Mouse (Mus musculus) MEL (cell line): ENCODE results near the gene Fgfr2. TPM values are rescaled to one million over a fixed set of nuclear protein-coding genes. Genes with fewer than 3 reads are reported as not detected.

Experiments
- DNase-seq: peaks from one replicate; pipeline ENCODE4 v3.0.0; 2011; ENCODE audit warnings: low read depth, low spot score
- H3K27ac ChIP-seq: 2 replicates; pipeline ENCODE4 v1.5.1; 2012; ENCODE audit warnings: low read depth, mild to moderate bottlenecking, control low read depth, low read length, moderate library complexity; ENCODE audit not compliant: control insufficient read depth
- H3K27me3 ChIP-seq, 2 experiments: fragments of 150-350 bp in 1 of 2; sonication (generic) in 1 of 2; 2 replicates each; pipeline ENCODE4 v1.6.1; 2012; ENCODE audit warnings: low read length in 2 of 2, mild to moderate bottlenecking in 2 of 2, improper control_type of control experiment in 1 of 2, moderate library complexity in 1 of 2; ENCODE audit not compliant: insufficient read depth in 2 of 2, control insufficient read depth in 1 of 2
- H3K36me3 ChIP-seq, 2 experiments: 2 replicates each; pipeline ENCODE4 v1.6.1; 2012 to 2014; ENCODE audit warnings: low read length in 2 of 2, improper control_type of control experiment in 1 of 2, inconsistent platforms in 1 of 2, mild to moderate bottlenecking in 1 of 2; ENCODE audit not compliant: insufficient read depth in 2 of 2, control insufficient read depth in 1 of 2
- H3K4me1 ChIP-seq, 2 experiments: fragments of 150-350 bp in 1 of 2; sonication (generic) in 1 of 2; 2 replicates each; pipeline ENCODE4 v1.6.1; 2012; ENCODE audit warnings: low read length in 2 of 2, improper control_type of control experiment in 1 of 2, mild to moderate bottlenecking in 1 of 2; ENCODE audit not compliant: insufficient read depth in 2 of 2, control insufficient read depth in 1 of 2
- H3K4me3 ChIP-seq, 2 experiments: fragments of 150-350 bp in 1 of 2; sonication (generic) in 1 of 2; 2 replicates each; pipeline ENCODE4 v1.5.1; 2012; ENCODE audit warnings: low read depth in 2 of 2, low read length in 2 of 2, mild to moderate bottlenecking in 2 of 2, moderate library complexity in 2 of 2, control low read depth in 1 of 2, improper control_type of control experiment in 1 of 2; ENCODE audit not compliant: control insufficient read depth in 1 of 2, insufficient read depth in 1 of 2
- H3K79me2 ChIP-seq: 2 replicates; pipeline ENCODE4 v1.6.1; 2012; ENCODE audit warnings: mild to moderate bottlenecking, low read length, moderate library complexity; ENCODE audit not compliant: control insufficient read depth, poor library complexity, insufficient read depth
- H3K9ac ChIP-seq: 2 replicates; pipeline ENCODE4 v1.6.1; 2012; ENCODE audit warnings: low read depth, mild to moderate bottlenecking, control low read depth, low read length, moderate library complexity; ENCODE audit not compliant: control insufficient read depth, poor library complexity, severe bottlenecking
- H3K9me3 ChIP-seq: fragments of 150-350 bp; sonication (generic); replicated peaks from 2 replicates; pipeline ENCODE4 v1.6.1; 2012; ENCODE audit warnings: mild to moderate bottlenecking, low read length, improper control_type of control experiment, moderate library complexity; ENCODE audit not compliant: insufficient read depth
- ELF1 ChIP-seq: IDR thresholded peaks from 2 replicates; pipeline ENCODE4 v1.6.1; 2014; ENCODE audit warnings: low read depth, mild to moderate bottlenecking, inconsistent platforms, low read length, improper control_type of control experiment, moderate library complexity
- ETS1 ChIP-seq: IDR thresholded peaks from 2 replicates; pipeline ENCODE4 v1.6.1; 2012; ENCODE audit warnings: low read depth, mild to moderate bottlenecking, inconsistent platforms, low read length, improper control_type of control experiment, moderate library complexity
- GATA1 ChIP-seq: IDR thresholded peaks from 2 replicates; pipeline ENCODE4 v1.6.1; 2011; ENCODE audit warnings: low read depth, low read length, improper control_type of control experiment
- KAT2A ChIP-seq: conservative IDR thresholded peaks from 2 replicates; pipeline ENCODE4 v1.6.1; 2012; ENCODE audit warnings: low read depth, low read length, improper control_type of control experiment, inconsistent platforms
- MAFK ChIP-seq: IDR thresholded peaks from 2 replicates; pipeline ENCODE4 v1.6.1; 2011; ENCODE audit warnings: low read depth, mild to moderate bottlenecking, low read length, improper control_type of control experiment, borderline replicate concordance
- MAX ChIP-seq: IDR thresholded peaks from 2 replicates; pipeline ENCODE4 v1.6.1; 2011; ENCODE audit warnings: low read length, improper control_type of control experiment
- MAZ ChIP-seq: IDR thresholded peaks from 2 replicates; pipeline ENCODE4 v1.6.1; 2012; ENCODE audit warnings: low read depth, mild to moderate bottlenecking, inconsistent platforms, low read length, improper control_type of control experiment
- MXI1 ChIP-seq: IDR thresholded peaks from 2 replicates; pipeline ENCODE4 v1.6.1; 2011; ENCODE audit warnings: mild to moderate bottlenecking, low read depth, low read length, improper control_type of control experiment
- MYC ChIP-seq: IDR thresholded peaks from 2 replicates; pipeline ENCODE4 v1.6.1; 2011; ENCODE audit warnings: low read depth, mild to moderate bottlenecking, low read length, improper control_type of control experiment, moderate library complexity
- NELFE ChIP-seq: IDR thresholded peaks from 2 replicates; pipeline ENCODE4 v1.6.1; 2011; ENCODE audit warnings: low read depth, low read length, improper control_type of control experiment
- NRF1 ChIP-seq: IDR thresholded peaks from 2 replicates; pipeline ENCODE4 v1.6.1; 2014; ENCODE audit warnings: low read depth, mild to moderate bottlenecking, inconsistent platforms, low read length, improper control_type of control experiment, moderate library complexity; ENCODE audit not compliant: poor library complexity, insufficient read depth, severe bottlenecking
- POLR2A ChIP-seq, 2 experiments: IDR thresholded peaks; 2 replicates each; pipeline ENCODE4 v1.6.1; 2011 to 2012; ENCODE audit warnings: low read length in 2 of 2, mild to moderate bottlenecking in 2 of 2, control low read depth in 1 of 2, improper control_type of control experiment in 1 of 2, low read depth in 1 of 2, moderate library complexity in 1 of 2; ENCODE audit not compliant: control insufficient read depth in 1 of 2, insufficient read depth in 1 of 2, poor library complexity in 1 of 2
- TAL1 ChIP-seq: IDR thresholded peaks from 2 replicates; pipeline ENCODE4 v1.6.1; 2012; ENCODE audit warnings: mild to moderate bottlenecking, inconsistent platforms, low read length, moderate library complexity, mixed read lengths
- TCF12 ChIP-seq: IDR thresholded peaks from 2 replicates; pipeline ENCODE4 v1.6.1; 2014; ENCODE audit warnings: low read depth, mild to moderate bottlenecking, inconsistent platforms, low read length, improper control_type of control experiment, moderate library complexity
- UBTF ChIP-seq: IDR thresholded peaks from 2 replicates; pipeline ENCODE4 v1.6.1; 2012; ENCODE audit warnings: low read depth, mild to moderate bottlenecking, inconsistent platforms, low read length, improper control_type of control experiment, moderate library complexity, borderline replicate concordance; ENCODE audit not compliant: insufficient read depth
- USF2 ChIP-seq, 2 experiments: IDR thresholded peaks; 2 replicates each; pipeline ENCODE4 v1.6.1; 2011 to 2012; ENCODE audit warnings: improper control_type of control experiment in 2 of 2, low read length in 2 of 2, borderline replicate concordance in 1 of 2, inconsistent platforms in 1 of 2, low read depth in 1 of 2, mild to moderate bottlenecking in 1 of 2; ENCODE audit not compliant: insufficient read depth in 1 of 2
- ZC3H11A ChIP-seq: IDR thresholded peaks from 2 replicates; pipeline ENCODE4 v1.6.1; 2012; ENCODE audit warnings: low read depth, mild to moderate bottlenecking, inconsistent platforms, low read length, improper control_type of control experiment
- ZKSCAN1 ChIP-seq: IDR thresholded peaks from 2 replicates; pipeline ENCODE4 v1.6.1; 2012; ENCODE audit warnings: low read depth, mild to moderate bottlenecking, inconsistent platforms, low read length, improper control_type of control experiment, moderate library complexity
- ZMIZ1 ChIP-seq: IDR thresholded peaks from 2 replicates; pipeline ENCODE4 v1.6.1; 2012; ENCODE audit warnings: low read depth, mild to moderate bottlenecking, inconsistent platforms, low read length, improper control_type of control experiment, moderate library complexity
- ZNF384 ChIP-seq: IDR thresholded peaks from 2 replicates; pipeline ENCODE4 v1.6.1; 2012; ENCODE audit warnings: low read depth, mild to moderate bottlenecking, inconsistent platforms, low read length, improper control_type of control experiment
- polyA plus RNA-seq, 2 experiments: library from polyadenylated mRNA; stranded (reverse) in 1 of 2; unstranded in 1 of 2; fragments of >175 nt in 1 of 2; fragments of >200 nt in 1 of 2; gene quantifications; 2 replicates each; pipeline versions ENCODE4 v1.2.1 to v1.2.4; 2012; ENCODE audit warnings: low replicate concordance in 2 of 2, low read depth in 1 of 2; ENCODE audit not compliant: insufficient read length in 2 of 2, insufficient read depth in 1 of 2, missing spikeins in 1 of 2
- total RNA-seq: library from RNA; depleted of rRNA; stranded (reverse); fragments of 300-350 nt; gene quantifications from 2 replicates; pipeline ENCODE4 v1.2.3, GENCODE M21; 2012

Fgfr2 gene
- total and polyA plus RNA-seq, 3 experiments, result not detected

DNA sequence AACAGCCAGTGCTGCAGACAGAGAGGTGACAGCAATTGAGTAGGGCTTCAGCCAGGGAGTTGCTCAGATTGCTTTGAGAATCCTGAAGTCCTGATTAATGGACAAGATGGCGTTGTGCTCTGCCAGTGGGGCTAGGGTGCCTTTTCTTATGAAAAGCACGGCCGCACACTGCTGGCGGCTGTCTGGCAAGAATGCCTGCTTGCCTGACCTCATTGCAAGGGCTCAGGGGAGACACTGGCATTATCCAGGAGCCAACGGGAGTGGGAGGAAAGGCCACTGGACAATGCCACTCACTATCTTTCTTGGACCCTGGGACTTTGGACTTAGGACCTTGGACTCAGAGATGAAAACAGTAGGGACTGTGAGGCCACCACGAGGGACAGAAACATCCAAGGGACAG, 389.6 kb downstream of the Fgfr2 start:
- Histone ChIP-seq H3K79me2 (no peaks in the 10 kb centered on the region), H3K27me3 (no peaks in the 10 kb centered on the region), H3K9ac (no peak overlapping the region), H3K36me3 (peaks cover 0 to 27% of the 10 kb centered on the region in 2 experiments; a peak in 2 of 4 replicates), H3K4me3 (no peak overlapping the region), H3K9me3 (no peaks in the 10 kb centered on the region), H3K4me1 (peaks cover 17 to 33% of the 10 kb centered on the region in 2 experiments), H3K27ac (no peak overlapping the region)
- no peak for DNase-seq
- TF ChIP-seq MAX (no peak), MAZ (no peak), ETS1 (no peak), GATA1 (no peak), KAT2A (no peak), UBTF (no peak), NRF1 (no peak), TCF12 (no peak), ZNF384 (no peak), ELF1 (no peak), POLR2A (IDR thresholded peaks at IDR 0.05; ENCODE audit: control insufficient read depth in 1 of 2, insufficient read depth in 1 of 2, low read depth in 1 of 2, low read length in 2 of 2, poor library complexity in 1 of 2) (no peak), MXI1 (no peak), ZC3H11A (no peak), TAL1 (no peak), ZMIZ1 (no peak), ZKSCAN1 (no peak), MAFK (no peak), NELFE (no peak)

DNA sequence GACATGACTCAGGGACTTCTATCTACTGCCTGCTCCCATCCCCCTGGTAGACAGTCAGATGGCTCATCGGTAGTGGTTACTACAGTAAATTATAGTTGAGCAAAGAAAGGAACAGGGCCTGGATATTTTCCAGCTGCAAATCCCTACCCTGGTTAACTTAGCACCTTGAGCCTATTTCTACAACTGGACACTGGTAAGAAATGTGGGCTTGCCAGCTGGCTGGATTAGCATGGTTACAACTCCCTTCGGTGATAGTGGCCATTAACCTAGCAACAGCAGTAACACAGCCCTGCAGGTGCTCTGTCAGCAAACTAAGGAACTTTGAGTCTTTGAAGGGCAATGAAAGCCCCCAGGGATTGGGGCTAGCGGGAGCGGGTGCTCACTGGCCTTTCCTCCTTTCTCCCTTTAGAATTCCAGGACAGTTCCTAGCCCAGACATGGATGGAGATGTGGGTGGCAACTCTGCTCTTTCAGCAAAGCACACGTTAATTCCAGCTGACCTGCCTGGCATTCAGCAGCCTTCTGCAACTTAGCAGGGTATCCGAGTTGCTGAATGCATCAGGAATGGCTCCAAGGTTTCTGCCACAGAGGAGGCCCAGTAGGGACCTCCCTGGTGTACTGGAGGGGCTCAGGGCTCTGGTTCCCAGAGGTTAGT, 390.9 kb downstream of the Fgfr2 start:
- Histone ChIP-seq H3K9me3 (no peaks in the 10 kb centered on the region), H3K9ac (no peak overlapping the region), H3K4me1 (peaks cover 5 to 21% of the 10 kb centered on the region in 2 experiments), H3K27me3 (no peaks in the 10 kb centered on the region), H3K79me2 (no peaks in the 10 kb centered on the region), H3K36me3 (peaks cover 0 to 15% of the 10 kb centered on the region in 2 experiments; a peak in 2 of 4 replicates), H3K4me3 (no peak overlapping the region), H3K27ac (no peak overlapping the region)
- TF ChIP-seq MYC, result no peak
- no peak for TF ChIP-seq USF2 (IDR thresholded peaks at IDR 0.05; ENCODE audit: borderline replicate concordance in 1 of 2, insufficient read depth in 1 of 2, low read depth in 1 of 2, low read length in 2 of 2)
- TF ChIP-seq ZKSCAN1, result no peak
- no peak for TF ChIP-seq UBTF
- TF ChIP-seq ETS1, result no peak
- no peak for TF ChIP-seq NRF1
- no peak for TF ChIP-seq POLR2A (IDR thresholded peaks at IDR 0.05; ENCODE audit: control insufficient read depth in 1 of 2, insufficient read depth in 1 of 2, low read depth in 1 of 2, low read length in 2 of 2, poor library complexity in 1 of 2)
- no peak for DNase-seq
